ENCODE assay signal across 13 mouse cellular contexts in the genomic region with DNA sequence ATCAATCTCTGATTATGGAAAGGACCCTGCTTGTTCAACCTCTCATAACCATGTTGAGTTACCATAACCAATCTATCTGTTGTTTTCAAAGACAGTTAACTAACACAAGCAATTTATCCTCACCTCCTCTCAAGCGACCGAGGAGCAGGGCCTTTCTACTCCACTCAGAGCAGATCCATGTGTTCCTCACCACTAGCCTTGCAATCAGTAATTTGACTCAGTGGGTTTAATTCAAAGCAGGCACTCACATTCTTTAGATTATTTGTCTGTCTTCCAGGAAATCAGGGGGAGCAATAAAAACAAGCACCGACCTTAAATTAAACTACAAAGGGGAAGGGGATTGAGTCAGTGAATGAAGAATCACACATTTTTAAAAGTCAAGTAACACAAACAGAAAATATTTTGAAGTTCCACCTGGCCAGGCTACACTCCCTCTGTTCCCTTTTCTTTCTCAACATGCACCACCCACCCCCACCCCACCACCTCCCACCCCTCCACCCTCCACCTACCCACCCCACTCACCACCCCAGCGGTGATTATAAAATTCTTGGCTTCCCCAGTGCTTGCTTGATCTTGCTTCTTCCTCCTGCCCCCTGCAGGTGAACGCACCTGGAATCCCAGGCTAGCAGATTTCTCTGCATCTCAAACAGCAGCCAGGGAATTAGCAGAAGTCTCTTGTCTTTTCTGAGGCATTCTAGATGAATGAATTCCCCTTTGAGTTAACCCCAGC.
DNase-seq lines count a peak whose midpoint lies in the region; ATAC-seq and TF ChIP-seq lines count a peak whose summit lies in the region.
"Had no signal": no experiment of that assay in that cellular context is flagged by ENCODE, and none has a peak within 500 bp of the region (broad histone marks: within the 10 kb centered on the region; RNA-seq: fewer than 3 reads in every experiment).

No protein-coding gene starts in this region.

- intact Hi-C loops in left cerebral cortex, adult 2 months (cut with DNase I): loop anchor here (5.0 kb wide), 1 partner anchor 563 kb away; a partner anchor contains a TSS
- intact Hi-C loops in left cerebral cortex, postnatal 4 days (cut with DNase I): no loop called here

- no peak overlapping the region for H3K27ac ChIP-seq in lung, embryonic 14.5 days (ENCODE audit: low read depth)
- peak overlapping the region; percentile 84 for H3K27ac ChIP-seq in embryonic fibroblast, embryonic 13.5 days (ENCODE audit: insufficient read depth, low read length)
- no peak overlapping the region for H3K27ac ChIP-seq in left cerebral cortex, adult 2 months
- H3K27ac ChIP-seq: forebrain, embryonic 15.5 days; midbrain, embryonic 15.5 days; neural tube, embryonic 13.5 days had no signal

- H3K4me1 ChIP-seq in lung, embryonic 14.5 days (ENCODE audit: insufficient read depth): no peaks in the 10 kb centered on the region
- H3K4me1 ChIP-seq in embryonic fibroblast, embryonic 13.5 days (ENCODE audit: control insufficient read depth, insufficient read depth, low read length): peaks cover 13% of the 10 kb centered on the region

- no peak overlapping the region for H3K4me3 ChIP-seq in lung, embryonic 14.5 days (ENCODE audit: low read depth, low read length)
- no peak overlapping the region for H3K4me3 ChIP-seq in embryonic fibroblast, embryonic 13.5 days (ENCODE audit: insufficient read depth, low read length)
- no peak overlapping the region for H3K4me3 ChIP-seq in left cerebral cortex, adult 2 months
- H3K4me3 ChIP-seq: forebrain, embryonic 15.5 days; midbrain, embryonic 15.5 days; neural tube, embryonic 13.5 days had no signal

- no peaks in the 10 kb centered on the region for H3K9me3 ChIP-seq in lung, embryonic 14.5 days (ENCODE audit: low read depth, low read length)
- H3K9me3 ChIP-seq: forebrain, embryonic 15.5 days; midbrain, embryonic 15.5 days; neural tube, embryonic 13.5 days had no signal

- TF ChIP-seq POLR2A in embryonic fibroblast, embryonic 13.5 days (IDR thresholded peaks at IDR 0.05; ENCODE audit: low read depth, low read length): no peak

- no peak overlapping the region for H3K4me2 ChIP-seq in lung, embryonic 14.5 days
- H3K4me2 ChIP-seq: forebrain, embryonic 15.5 days; midbrain, embryonic 15.5 days; neural tube, embryonic 13.5 days had no signal

- H3K27me3 ChIP-seq in lung, embryonic 14.5 days (ENCODE audit: insufficient read depth, low read length): no peaks in the 10 kb centered on the region
- H3K27me3 ChIP-seq: forebrain, embryonic 15.5 days; midbrain, embryonic 15.5 days; neural tube, embryonic 13.5 days had no signal

- peak; percentile 18; the same call in 1 of the 2 replicates for TF ChIP-seq CTCF in lung, embryonic 14.5 days (IDR thresholded peaks at IDR 0.05; ENCODE audit: low read depth)
- no peak for TF ChIP-seq CTCF in embryonic fibroblast, embryonic 13.5 days (IDR thresholded peaks at IDR 0.05; ENCODE audit: borderline replicate concordance, insufficient read depth, low read length)
- TF ChIP-seq CTCF in left cerebral cortex, adult 2 months (IDR thresholded peaks at IDR 0.05): no peak

- H3K9ac ChIP-seq in lung, embryonic 14.5 days: no peak overlapping the region
- H3K9ac ChIP-seq: forebrain, embryonic 15.5 days; liver, postnatal 0 days; midbrain, embryonic 15.5 days; neural tube, embryonic 13.5 days had no signal

- no peak for ATAC-seq in lung, embryonic 14.5 days (ENCODE audit: insufficient read depth)
- ATAC-seq: forebrain, embryonic 15.5 days; liver, postnatal 0 days; midbrain, embryonic 15.5 days had no signal

- 41% methylated on average over 5 of the region's 5 CpGs for WGBS in lung, embryonic 14.5 days

- H3K36me3 ChIP-seq in lung, embryonic 14.5 days (ENCODE audit: insufficient read depth): no peaks in the 10 kb centered on the region
- H3K36me3 ChIP-seq: forebrain, embryonic 15.5 days; midbrain, embryonic 15.5 days; neural tube, embryonic 13.5 days had no signal

- peak; percentile 2 for DNase-seq in lung, embryonic 14.5 days
- DNase-seq in lung, postnatal 14 days: no peak
- DNase-seq in embryo, embryonic 11 days: peak; percentile 46
- peak; percentile 5 for DNase-seq in lung, postnatal 25 days (ENCODE audit: low spot score)
- DNase-seq in left cerebral cortex, adult 2 months (ENCODE audit: extremely low spot score in 1 of 2, low spot score in 2 of 2): no peak
- no peak for DNase-seq in urinary bladder, postnatal 10 days (ENCODE audit: low spot score)
- no peak for DNase-seq in left cerebral cortex, postnatal 4 days
- DNase-seq: liver, postnatal 0 days; right cerebral cortex, adult 18-20 months had no signal

Comparison
In these comparisons a context has a peak if more than half of its experiments do, and no peak if none do; other contexts are left out.
1. DNase-seq: peak in lung, embryonic 14.5 days (single experiment), embryo, embryonic 11 days (single experiment) and lung, postnatal 25 days (single experiment); none in lung, postnatal 14 days (single experiment), left cerebral cortex, adult 2 months (0 of 2), urinary bladder, postnatal 10 days (single experiment) and left cerebral cortex, postnatal 4 days (single experiment).